In the genomic region with DNA sequence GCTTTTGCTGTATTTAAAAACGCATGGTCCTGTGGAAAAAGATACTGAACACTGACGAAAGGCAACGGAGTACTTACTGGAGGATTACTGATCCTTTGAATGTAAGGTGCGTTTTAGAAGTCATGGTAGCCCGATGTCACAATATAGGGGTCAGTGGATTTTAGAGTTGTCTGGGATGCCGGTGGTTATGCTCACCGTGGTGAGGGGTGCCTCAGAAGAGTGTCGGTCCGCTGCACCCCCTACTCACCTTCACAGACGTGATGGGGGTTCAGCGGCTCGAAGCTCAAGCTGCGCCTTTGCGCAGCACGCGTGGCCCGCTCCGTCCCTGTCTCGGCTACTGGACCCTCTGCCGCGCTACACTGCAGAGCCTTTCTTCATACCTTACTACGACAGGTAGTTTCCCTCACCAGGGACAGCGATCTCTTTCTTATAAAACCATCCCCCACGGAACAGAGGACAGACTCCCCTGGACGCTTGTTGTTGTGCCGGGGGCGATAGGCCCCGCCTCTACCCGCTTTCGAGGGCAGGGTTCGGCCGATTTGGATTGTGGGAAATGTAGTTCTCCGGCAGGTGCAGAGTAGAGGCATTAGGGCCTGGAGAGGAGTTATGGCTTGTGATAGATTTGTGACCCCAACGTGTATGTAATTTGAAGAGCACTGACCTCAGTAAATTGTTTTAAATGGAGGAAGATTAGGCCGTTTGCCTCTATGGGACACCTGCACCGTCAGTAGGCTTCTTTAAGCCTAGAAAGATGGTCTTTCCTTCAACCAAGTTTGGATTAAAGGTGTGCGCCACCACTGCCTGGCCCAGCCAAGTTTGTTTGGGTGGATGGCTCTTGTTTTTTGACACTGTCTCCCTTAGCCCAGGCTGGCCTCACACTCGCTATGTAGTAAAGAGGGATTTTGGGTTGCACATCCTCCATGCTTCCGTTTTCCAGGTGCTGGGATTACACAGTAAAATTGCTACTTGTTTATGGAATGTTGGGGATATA, we compare ENCODE assay signal across 8 mouse cellular contexts. TPM values are rescaled to one million over a fixed set of nuclear protein-coding genes. Genes with fewer than 3 reads are reported as not detected.
DNase-seq lines count a peak whose midpoint lies in the region; ATAC-seq lines count a peak whose summit lies in the region.

Gene Dnajc28 (minus strand): TSS at position 516 of the 991 bp plus-strand sequence.

- H3K9me3 ChIP-seq in heart, embryonic 14.5 days (ENCODE audit: control insufficient read depth, low read length), result no peaks in the 10 kb centered on the region
- H3K9me3 ChIP-seq in liver, embryonic 13.5 days (replicated peaks), result no peaks in the 10 kb centered on the region
- no peaks in the 10 kb centered on the region for H3K9me3 ChIP-seq in stomach, embryonic 15.5 days

- peak; percentile 98 for ATAC-seq in CD4-positive, CD25-positive, alpha-beta regulatory T cell, adult 4 months
- peak; percentile 81 for ATAC-seq in heart, embryonic 14.5 days (ENCODE audit: insufficient number of reproducible peaks, insufficient read depth, low FRiP score, low read depth)
- peak; percentile 92 for ATAC-seq in liver, embryonic 13.5 days (ENCODE audit: low read depth)
- peak; percentile 92 for ATAC-seq in stomach, embryonic 15.5 days (ENCODE audit: insufficient read depth, low FRiP score, low read depth)

- peak; percentile 62 for DNase-seq in c-Kit-negative CD71-positive TER-119-positive erythroid progenitor cells, embryonic 14.5 days (ENCODE audit: low read depth, low spot score)
- DNase-seq in fibroblast of lung, adult 2 months (ENCODE audit: low read depth), result peak; percentile 35
- DNase-seq in kidney, postnatal 14 days, result peak; percentile 88
- DNase-seq in liver, embryonic 13.5 days, result peak; percentile 75
- DNase-seq in neural tube, embryonic 10.5 days (ENCODE audit: extremely low spot score, low spot score), result peak; percentile 69

- no peak within 1 kb of the TSS for H3K27ac ChIP-seq in heart, embryonic 14.5 days (replicated peaks in 1 of 2; ENCODE audit: control insufficient read depth in 1 of 2, insufficient read depth in 1 of 2, low read depth in 2 of 2, low read length in 2 of 2)
- H3K27ac ChIP-seq in liver, embryonic 13.5 days, result peak within 1 kb of the TSS; percentile 15; the same call in 1 of the 2 replicates
- no peak within 1 kb of the TSS for H3K27ac ChIP-seq in stomach, embryonic 15.5 days

- H3K27me3 ChIP-seq in heart, embryonic 14.5 days (ENCODE audit: control insufficient read depth, insufficient read depth, low read length), result no peaks in the 10 kb centered on the region
- 0 out of 2 replicates have a peak, but pooled peaks cover 5% of the 10 kb centered on the region for H3K27me3 ChIP-seq in liver, embryonic 13.5 days
- no peaks in the 10 kb centered on the region for H3K27me3 ChIP-seq in stomach, embryonic 15.5 days (replicated peaks)

- H3K4me2 ChIP-seq in heart, embryonic 14.5 days (ENCODE audit: low read length), result peak within 1 kb of the TSS; percentile 91
- peak within 1 kb of the TSS; percentile 82 for H3K4me2 ChIP-seq in liver, embryonic 13.5 days
- H3K4me2 ChIP-seq in stomach, embryonic 15.5 days, result peak within 1 kb of the TSS; percentile 72

- H3K4me1 ChIP-seq in heart, embryonic 14.5 days (ENCODE audit: control insufficient read depth in 2 of 2, insufficient read depth in 2 of 2, low read length in 2 of 2), result no peaks in the 10 kb centered on the region
- H3K4me1 ChIP-seq in liver, embryonic 13.5 days (replicated peaks), result peaks cover 7% of the 10 kb centered on the region
- H3K4me1 ChIP-seq in stomach, embryonic 15.5 days, result no peaks in the 10 kb centered on the region; the same call in 1 of the 2 replicates

- H3K36me3 ChIP-seq in heart, embryonic 14.5 days (ENCODE audit: control insufficient read depth, insufficient read depth, low read length), result peaks cover 41% of the 10 kb centered on the region
- H3K36me3 ChIP-seq in liver, embryonic 13.5 days, result peaks cover 42% of the 10 kb centered on the region
- H3K36me3 ChIP-seq in stomach, embryonic 15.5 days, result peaks cover 24% of the 10 kb centered on the region

- WGBS in heart, embryonic 14.5 days, result 10% methylated on average over 39 of the region's 39 CpGs
- 10% methylated on average over 39 of the region's 39 CpGs for WGBS in liver, embryonic 13.5 days (ENCODE audit: insufficient replicate concordance)
- 10% methylated on average over 39 of the region's 39 CpGs for WGBS in stomach, embryonic 15.5 days

- peak within 1 kb of the TSS; percentile 78 to 82 for H3K4me3 ChIP-seq in heart, embryonic 14.5 days (ENCODE audit: control insufficient read depth in 1 of 2, insufficient read depth in 1 of 2, low read depth in 1 of 2, low read length in 2 of 2)
- H3K4me3 ChIP-seq in liver, embryonic 13.5 days (replicated peaks), result peak within 1 kb of the TSS; percentile 74
- H3K4me3 ChIP-seq in stomach, embryonic 15.5 days (replicated peaks), result peak within 1 kb of the TSS; percentile 64

- peak within 1 kb of the TSS; percentile 85 for H3K9ac ChIP-seq in heart, embryonic 14.5 days (ENCODE audit: low read length)
- peak within 1 kb of the TSS; percentile 80 for H3K9ac ChIP-seq in liver, embryonic 13.5 days
- H3K9ac ChIP-seq in stomach, embryonic 15.5 days, result peak within 1 kb of the TSS; percentile 26; the same call in 1 of the 2 replicates

RNA-seq across cellular contexts. Expression of gene Dnajc28, which starts in this region (rescaled TPM):
- 1 to 10 TPM; 1.6 to 2.9 TPM for polyA plus RNA-seq in CD4-positive, CD25-positive, alpha-beta regulatory T cell, adult 4 months (2017; shearing (Covaris generic))
- polyA plus RNA-seq in heart, embryonic 14.5 days (2014; fragmentation: Nextera tagmentation; extraction: Ambion mirVana), result 5.8 and 6.5 TPM in 2 replicates
- 1.4 and 2.5 TPM in 2 replicates for polyA plus RNA-seq in liver, embryonic 13.5 days (2015; fragmentation: Nextera tagmentation; extraction: Ambion mirVana)
- polyA plus RNA-seq in stomach, embryonic 15.5 days (2015; fragmentation: Nextera tagmentation; extraction: Ambion mirVana), result 2.9 and 3.3 TPM in 2 replicates

Comparison
In these comparisons a context has a peak if more than half of its experiments do, and no peak if none do; other contexts are left out.
1. DNase-seq: peak in every context shown above with its lines; median percentile 88 in kidney, postnatal 14 days; 75 in liver, embryonic 13.5 days; 69 in neural tube, embryonic 10.5 days; 62 in c-Kit-negative CD71-positive TER-119-positive erythroid progenitor cells, embryonic 14.5 days; 35 in fibroblast of lung, adult 2 months.
2. H3K9ac ChIP-seq: peak in every context shown above with its lines; median percentile 85 in heart, embryonic 14.5 days; 80 in liver, embryonic 13.5 days; 26 in stomach, embryonic 15.5 days.